Mouse (Mus musculus): ENCODE measurements around the gene Dcp1b. TPM values are rescaled to one million over a fixed set of nuclear protein-coding genes. Genes with fewer than 3 reads are reported as not detected.
"Not testable (repeated sequence)": the region's sequence is repeated elsewhere in the genome, so short reads cannot be mapped to it uniquely, and the experiment has no call there.

Gene Dcp1b
- total and polyA plus RNA-seq, 3 experiments, result 9.7 to 27.4 (median 13.8) TPM

GRCm38 (mm10) chr6:119196382-119197305 is 21.6 kb downstream of the Dcp1b start, which contains the start of gene Cacna1c:
Cacna1c (minus strand) TSS chr6:119196418.
- no peak for DNase-seq

GRCm38 (mm10) chr6:119198534-119199273 is 23.7 kb downstream of the Dcp1b start:
- DNase-seq, result no peak

GRCm38 (mm10) chr6:119199274-119199879 is 24.3 kb downstream of the Dcp1b start:
- no peak for DNase-seq

- no peak for DNase-seq
Measured at GRCm38 (mm10) chr6:119200362-119200761, 25.3 kb downstream of the Dcp1b start.

GRCm38 (mm10) chr6:119201575-119201974 is 26.5 kb downstream of the Dcp1b start:
- no peak for DNase-seq

- no peak for DNase-seq
Measured at GRCm38 (mm10) chr6:119204286-119204685, 29.2 kb downstream of the Dcp1b start.

GRCm38 (mm10) chr6:119204915-119205314 is 29.9 kb downstream of the Dcp1b start:
- DNase-seq, result no peak

- DNase-seq, result not testable (repeated sequence)
Measured at GRCm38 (mm10) chr6:119206006-119206405, 31.0 kb downstream of the Dcp1b start.

- DNase-seq, result no peak
Measured at GRCm38 (mm10) chr6:119213375-119213774, 38.3 kb downstream of the Dcp1b start.

- DNase-seq, result no peak
Measured at GRCm38 (mm10) chr6:119214190-119214589, 39.1 kb downstream of the Dcp1b start.

- no peak for DNase-seq
Measured at GRCm38 (mm10) chr6:119215040-119215613, 40.1 kb downstream of the Dcp1b start.

- DNase-seq, result no peak
Measured at GRCm38 (mm10) chr6:119217661-119218060, 42.6 kb downstream of the Dcp1b start.

GRCm38 (mm10) chr6:119218591-119218990 is 43.5 kb downstream of the Dcp1b start:
- DNase-seq, result no peak

- no peak for DNase-seq
Measured at GRCm38 (mm10) chr6:119219237-119219870, 44.3 kb downstream of the Dcp1b start.

GRCm38 (mm10) chr6:119220297-119220696 is 45.2 kb downstream of the Dcp1b start:
- peak; percentile 40 for DNase-seq

- DNase-seq, result peak; percentile 48
Measured at GRCm38 (mm10) chr6:119224451-119225195, 49.6 kb downstream of the Dcp1b start.

GRCm38 (mm10) chr6:119225226-119225625 is 50.2 kb downstream of the Dcp1b start:
- DNase-seq, result no peak

- DNase-seq, result no peak
Measured at GRCm38 (mm10) chr6:119225731-119226130, 50.7 kb downstream of the Dcp1b start.

- DNase-seq, result no peak
Measured at GRCm38 (mm10) chr6:119227001-119227400, 51.9 kb downstream of the Dcp1b start.

- no peak for DNase-seq
Measured at GRCm38 (mm10) chr6:119228861-119229603, 54.0 kb downstream of the Dcp1b start.

All from adrenal gland, adult 2 months (tissue).